ENCODE assay signal across 24 mouse cellular contexts in genomic region chr10:94110834-94111754, GRCm38 (mm10). TPM values are rescaled to one million over a fixed set of nuclear protein-coding genes. Genes with fewer than 3 reads are reported as not detected.
A peak's percentile ranks its signal among the peaks of the same experiment; 100 is the strongest.
DNase-seq lines count a peak whose midpoint lies in the region; ATAC-seq and TF ChIP-seq lines count a peak whose summit lies in the region.
"Had no signal": no experiment of that assay in that cellular context is flagged by ENCODE, and none has a peak within 500 bp of the region (broad histone marks: within the 10 kb centered on the region; RNA-seq: fewer than 3 reads in every experiment).

No protein-coding gene starts in this region.

- TF ChIP-seq POLR2A in heart, adult 2 months (IDR thresholded peaks at IDR 0.05; ENCODE audit: insufficient read depth, low read depth, low read length), result no peak
- no peak for TF ChIP-seq POLR2A in limb, embryonic 14.5 days (IDR thresholded peaks at IDR 0.05; ENCODE audit: borderline replicate concordance, extremely low read depth, insufficient read depth, insufficient read length)

- TF ChIP-seq EP300 in heart, adult 2 months (IDR thresholded peaks at IDR 0.05; ENCODE audit: insufficient read depth, low read depth, low read length), result 0 out of 2 replicates have a peak, but pooled peaks have one; percentile 20

- H3K27ac ChIP-seq in heart, adult 2 months, result no peak overlapping the region
- no peak overlapping the region for H3K27ac ChIP-seq in heart, embryonic 11.5 days (ENCODE audit: low read depth, low read length)
- H3K27ac ChIP-seq in embryonic facial prominence, embryonic 10.5 days (replicated peaks), result peak overlapping the region; percentile 48
- H3K27ac ChIP-seq in limb, embryonic 14.5 days (replicated peaks; ENCODE audit: low read depth, low read length), result no peak overlapping the region; the same call in 1 of the 2 replicates
- H3K27ac ChIP-seq: forebrain, embryonic 15.5 days; hindbrain, embryonic 13.5 days; kidney, postnatal 0 days; macrophage had no signal

- ATAC-seq in heart, embryonic 11.5 days (replicated peaks; ENCODE audit: insufficient number of reproducible peaks, low FRiP score, low TSS enrichment), result no peak
- ATAC-seq in limb, embryonic 14.5 days (ENCODE audit: low FRiP score, low read depth), result peak; percentile 55; the same call in 1 of the 2 replicates
- ATAC-seq: forebrain, embryonic 15.5 days; lung, postnatal 0 days; midbrain, embryonic 16.5 days had no signal

- no peak overlapping the region for H3K4me3 ChIP-seq in heart, adult 2 months
- H3K4me3 ChIP-seq in heart, embryonic 11.5 days (ENCODE audit: low read depth, low read length), result no peak overlapping the region
- H3K4me3 ChIP-seq in embryonic facial prominence, embryonic 10.5 days, result no peak overlapping the region
- H3K4me3 ChIP-seq in limb, embryonic 14.5 days (replicated peaks; ENCODE audit: low read length), result no peak overlapping the region
- H3K4me3 ChIP-seq: forebrain, embryonic 15.5 days; hindbrain, embryonic 13.5 days; midbrain, embryonic 10.5 days; myocyte had no signal

- no peak for DNase-seq in heart, adult 2 months
- no peak for DNase-seq in embryonic facial prominence, embryonic 10.5 days (ENCODE audit: low spot score)
- DNase-seq in forelimb bud, embryonic 11.5 days (ENCODE audit: low read depth, low spot score), result peak; percentile 79
- peak; percentile 44 for DNase-seq in limb, embryonic 14.5 days (ENCODE audit: low spot score)
- no peak for DNase-seq in left cerebral cortex, postnatal 36 days (ENCODE audit: low spot score in 2 of 2)
- no peak for DNase-seq in retina, postnatal 1 day
- DNase-seq: adrenal gland, adult 8-10 months; B cell, adult 2 months; cerebellum, adult 18-20 months; cerebellum, postnatal 25 days; gastrocnemius, postnatal 10 days; kidney, adult 2 months; thymus, postnatal 14 days had no signal

- H3K27me3 ChIP-seq in heart, adult 2 months (ENCODE audit: control insufficient read depth, insufficient read depth, low read length), result no peaks in the 10 kb centered on the region
- no peaks in the 10 kb centered on the region for H3K27me3 ChIP-seq in heart, embryonic 11.5 days (ENCODE audit: control insufficient read depth, insufficient read depth, low read length)
- no peaks in the 10 kb centered on the region for H3K27me3 ChIP-seq in embryonic facial prominence, embryonic 10.5 days (replicated peaks; ENCODE audit: low read depth, poor library complexity, severe bottlenecking)
- no peaks in the 10 kb centered on the region for H3K27me3 ChIP-seq in limb, embryonic 14.5 days (ENCODE audit: control insufficient read depth, insufficient read depth, low read length)
- H3K27me3 ChIP-seq: CH12.LX; forebrain, embryonic 15.5 days; hindbrain, embryonic 13.5 days had no signal

- H3K36me3 ChIP-seq in heart, adult 2 months (ENCODE audit: control insufficient read depth, insufficient read depth, low read length), result no peaks in the 10 kb centered on the region
- no peaks in the 10 kb centered on the region for H3K36me3 ChIP-seq in heart, embryonic 11.5 days (ENCODE audit: control insufficient read depth, insufficient read depth, low read length)
- H3K36me3 ChIP-seq in embryonic facial prominence, embryonic 10.5 days (replicated peaks), result peaks cover 5% of the 10 kb centered on the region
- H3K36me3 ChIP-seq in limb, embryonic 14.5 days (ENCODE audit: control insufficient read depth, insufficient read depth, low read length), result 0 out of 2 replicates have a peak, but pooled peaks cover 1% of the 10 kb centered on the region
- H3K36me3 ChIP-seq: forebrain, embryonic 15.5 days had no signal

- 87% methylated on average over 9 of the region's 9 CpGs for WGBS in heart, adult 2 months
- WGBS in heart, embryonic 11.5 days (ENCODE audit: insufficient replicate concordance), result 82% methylated on average over 9 of the region's 9 CpGs
- 64% methylated on average over 9 of the region's 9 CpGs for WGBS in embryonic facial prominence, embryonic 10.5 days
- WGBS in limb, embryonic 14.5 days, result 22% methylated on average over 9 of the region's 9 CpGs

- no peaks in the 10 kb centered on the region for H3K9me3 ChIP-seq in heart, embryonic 11.5 days (replicated peaks; ENCODE audit: control insufficient read depth, low read length)
- no peaks in the 10 kb centered on the region for H3K9me3 ChIP-seq in embryonic facial prominence, embryonic 10.5 days
- no peaks in the 10 kb centered on the region for H3K9me3 ChIP-seq in limb, embryonic 14.5 days (ENCODE audit: control insufficient read depth, low read length)
- H3K9me3 ChIP-seq: forebrain, embryonic 15.5 days; G1E; hindbrain, embryonic 13.5 days; midbrain, embryonic 10.5 days had no signal

- H3K4me2 ChIP-seq in heart, embryonic 11.5 days, result no peak overlapping the region
- no peak overlapping the region for H3K4me2 ChIP-seq in limb, embryonic 14.5 days (replicated peaks; ENCODE audit: low read depth, low read length, severe bottlenecking)
- H3K4me2 ChIP-seq: forebrain, embryonic 15.5 days; hindbrain, embryonic 13.5 days had no signal

- intact Hi-C loops in heart, adult 2 months (cut with DNase I), result no loop called here
- intact Hi-C loops in left cerebral cortex, postnatal 36 days (cut with DNase I), result no loop called here

- H3K79me2 ChIP-seq in heart, adult 2 months (replicated peaks; ENCODE audit: control insufficient read depth, insufficient read depth, low read length), result no peaks in the 10 kb centered on the region

- peaks cover 10% of the 10 kb centered on the region for H3K4me1 ChIP-seq in heart, adult 2 months (ENCODE audit: control insufficient read depth, insufficient read depth, low read length)
- peaks cover 9% of the 10 kb centered on the region for H3K4me1 ChIP-seq in heart, embryonic 11.5 days (ENCODE audit: control insufficient read depth, insufficient read depth, low read length)
- peaks cover 26% of the 10 kb centered on the region for H3K4me1 ChIP-seq in embryonic facial prominence, embryonic 10.5 days
- H3K4me1 ChIP-seq in limb, embryonic 14.5 days (ENCODE audit: control insufficient read depth, insufficient read depth, low read length), result peaks cover 12% of the 10 kb centered on the region; the same call in 1 of the 2 replicates
- H3K4me1 ChIP-seq: forebrain, embryonic 15.5 days had no signal

- H3K9ac ChIP-seq in heart, adult 2 months (ENCODE audit: low read depth, low read length), result no peak overlapping the region
- H3K9ac ChIP-seq in heart, embryonic 11.5 days (ENCODE audit: low read depth, low read length), result no peak overlapping the region
- no peak overlapping the region for H3K9ac ChIP-seq in limb, embryonic 14.5 days (ENCODE audit: low read depth, low read length, severe bottlenecking)
- H3K9ac ChIP-seq: forebrain, embryonic 15.5 days; hindbrain, embryonic 13.5 days had no signal

- no peak for TF ChIP-seq CTCF in heart, adult 2 months (IDR thresholded peaks at IDR 0.05)

RNA-seq across cellular contexts. Expression of gene Nr2c1, which starts 36.7 kb away (rescaled TPM):
- 1 to 10 TPM; 6.1 to 6.6 TPM for total RNA-seq in heart, adult 2 months (2021)
- 3.3 and 4.3 TPM in 2 replicates for polyA plus RNA-seq in heart, adult 2 months (2012; rRNA removed)
- polyA plus RNA-seq in heart, embryonic 11.5 days (2014; fragmentation: Nextera tagmentation; extraction: Ambion mirVana), result 8.1 and 8.7 TPM in 2 replicates
- polyA plus RNA-seq in embryonic facial prominence, embryonic 10.5 days (2016; fragmentation: Nextera tagmentation; extraction: Ambion mirVana), result 12.1 and 12.8 TPM in 2 replicates
- 11.5 and 13.4 TPM in 2 replicates for polyA plus RNA-seq in limb, embryonic 14.5 days (2012; rRNA removed)
- 7.9 and 9.5 TPM in 2 replicates for polyA plus RNA-seq in limb, embryonic 14.5 days (2014; fragmentation: Nextera tagmentation; extraction: Ambion mirVana)
- total RNA-seq in left cerebral cortex, postnatal 36 days (2021), result 1 to 10 TPM; 7.3 to 8.6 TPM

Comparison
In these comparisons a context has a peak if more than half of its experiments do, and no peak if none do; other contexts are left out.
1. DNase-seq: peak in forelimb bud, embryonic 11.5 days (single experiment) and limb, embryonic 14.5 days (single experiment); none in heart, adult 2 months (0 of 2), embryonic facial prominence, embryonic 10.5 days (single experiment), left cerebral cortex, postnatal 36 days (0 of 2) and retina, postnatal 1 day (single experiment).